Mouse (Mus musculus) liver, embryonic 14.5 days (tissue): ENCODE results near the gene Dkk3.

Experiments used
- CTCF ChIP-seq: IDR thresholded peaks from 2 replicates; pipeline ENCODE4 v1.5.1; 2016; ENCODE audit warnings: antibody characterized with exemption, low read depth, control low read depth
- EP300 ChIP-seq: IDR thresholded peaks from 2 replicates; pipeline ENCODE4 v1.6.1; 2016; ENCODE audit warnings: antibody characterized with exemption, low read depth

DNA sequence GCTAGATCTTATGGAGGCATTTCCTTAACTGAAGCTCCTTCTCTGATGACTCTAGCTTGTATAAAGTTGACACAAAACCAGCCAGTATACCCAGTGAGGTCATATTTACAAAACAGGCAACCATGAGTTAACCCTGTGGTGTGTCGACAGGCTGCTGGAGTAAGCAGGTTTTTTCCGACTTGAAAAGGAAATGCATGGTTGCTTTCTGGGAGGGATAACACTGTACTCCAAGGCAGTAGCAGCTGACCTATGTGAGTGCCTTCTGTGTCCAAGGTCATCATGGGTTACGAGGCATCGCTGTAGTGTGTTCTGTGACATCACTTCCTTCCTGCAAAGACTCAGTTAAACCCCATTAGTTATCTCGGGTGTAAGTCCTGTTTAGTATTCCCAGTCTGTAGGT, 55.9 kb downstream of the Dkk3 start:
- TF ChIP-seq CTCF (no peak), EP300 (no peak)
